Mouse (Mus musculus): ENCODE data around the gene Smim5.

Gene Smim5

GRCm38 (mm10) chr11:115921986-115922385, 22.2 kb downstream of the Smim5 start:
- DNase-seq (ENCODE audit: low read depth, low spot score), result no peak

- no peak for DNase-seq (ENCODE audit: low read depth, low spot score)
Measured at GRCm38 (mm10) chr11:115929031-115929430, 29.3 kb downstream of the Smim5 start.

- no peak for DNase-seq (ENCODE audit: low read depth, low spot score)
Measured at GRCm38 (mm10) chr11:115929818-115930217, 30.1 kb downstream of the Smim5 start.

GRCm38 (mm10) chr11:115931235-115931634, 31.5 kb downstream of the Smim5 start:
- no peak for DNase-seq (ENCODE audit: low read depth, low spot score)

- DNase-seq (ENCODE audit: low read depth, low spot score), result peak; percentile 99
Measured at GRCm38 (mm10) chr11:115933108-115933746, 33.5 kb downstream of the Smim5 start, which contains the start of the genes Sap30bp and Recql5. Gene Sap30bp (plus strand): TSS chr11:115933282. Gene Recql5 (minus strand): TSS chr11:115933477.

- DNase-seq (ENCODE audit: low read depth, low spot score), result no peak
Measured at GRCm38 (mm10) chr11:115933747-115934110, 34.0 kb downstream of the Smim5 start.

- DNase-seq (ENCODE audit: low read depth, low spot score), result peak; percentile 71
Measured at GRCm38 (mm10) chr11:115939690-115940329, 40.0 kb downstream of the Smim5 start.

- DNase-seq (ENCODE audit: low read depth, low spot score), result no peak
Measured at GRCm38 (mm10) chr11:115941980-115942379, 42.2 kb downstream of the Smim5 start.

GRCm38 (mm10) chr11:115945247-115945646, 45.5 kb downstream of the Smim5 start:
- DNase-seq (ENCODE audit: low read depth, low spot score), result no peak

GRCm38 (mm10) chr11:115946221-115946828, 46.6 kb downstream of the Smim5 start:
- no peak for DNase-seq (ENCODE audit: low read depth, low spot score)

- DNase-seq (ENCODE audit: low read depth, low spot score), result no peak
Measured at GRCm38 (mm10) chr11:115948316-115948715, 48.5 kb downstream of the Smim5 start.

GRCm38 (mm10) chr11:115950719-115951118, 51.0 kb downstream of the Smim5 start:
- DNase-seq (ENCODE audit: low read depth, low spot score), result no peak

- DNase-seq (ENCODE audit: low read depth, low spot score), result no peak
Measured at GRCm38 (mm10) chr11:115954712-115955111, 54.9 kb downstream of the Smim5 start.

- DNase-seq (ENCODE audit: low read depth, low spot score), result no peak
Measured at GRCm38 (mm10) chr11:115955195-115955858, 55.6 kb downstream of the Smim5 start.
